Mouse (Mus musculus) heart, adult 2 months (tissue): ENCODE measurements around the gene Fasl.

Experiments used
- CTCF ChIP-seq: fragments of 200-600 bp; IDR thresholded peaks from 2 replicates; pipeline ENCODE4 v1.8.1; 2022; ENCODE audit warnings: antibody characterized with exemption, mild to moderate bottlenecking, moderate library complexity
- POLR2A ChIP-seq: fragments of 200-500 bp; IDR thresholded peaks from 2 replicates; pipeline ENCODE4 v1.6.1; 2011; ENCODE audit warnings: mild to moderate bottlenecking, low read depth, low read length, control low read depth; ENCODE audit not compliant: insufficient read depth

DNA sequence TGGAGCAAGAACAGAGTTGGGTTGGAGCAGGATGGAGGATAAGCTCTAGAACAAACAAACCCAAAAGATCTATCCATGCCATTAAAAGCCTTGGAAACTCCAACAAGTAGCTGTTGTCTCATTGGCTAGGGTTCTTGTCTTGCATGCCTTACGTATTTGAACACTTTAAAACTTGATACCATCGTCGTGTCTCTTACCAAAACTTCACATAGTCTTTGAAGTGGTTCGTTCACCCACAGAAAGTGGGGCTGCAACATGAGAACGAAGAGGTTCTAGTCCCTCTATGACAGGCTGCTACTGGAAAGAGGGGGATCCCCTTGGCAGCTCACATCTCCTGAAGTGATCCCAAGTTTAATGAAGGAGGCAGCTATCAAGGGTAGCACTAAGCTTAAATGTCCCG, 13.1 kb downstream of the Fasl start:
- TF ChIP-seq CTCF (no peak), POLR2A (no peak)
